Mouse (Mus musculus): ENCODE results near the gene Arid4a.

Arid4a gene

GRCm38 (mm10) chr12:71122731-71123130 is 106.9 kb downstream of the Arid4a start:
- in situ Hi-C loops (cut with MboI; ENCODE audit: low pct_unique_long_range_greater_than_20kb in 1 of 2, low sequenced_read_pairs in 2 of 2, unreplicated experiment in 1 of 2) = no loop called here

GRCm38 (mm10) chr12:71123286-71123685 is 107.5 kb downstream of the Arid4a start:
- in situ Hi-C loops (cut with MboI; ENCODE audit: low pct_unique_long_range_greater_than_20kb in 1 of 2, low sequenced_read_pairs in 2 of 2, unreplicated experiment in 1 of 2) = no loop called here

- in situ Hi-C loops (cut with MboI; ENCODE audit: low pct_unique_long_range_greater_than_20kb in 1 of 2, low sequenced_read_pairs in 2 of 2, unreplicated experiment in 1 of 2) = no loop called here
Measured at GRCm38 (mm10) chr12:71135581-71135980, 119.8 kb downstream of the Arid4a start.

GRCm38 (mm10) chr12:71136130-71136973 is 120.6 kb downstream of the Arid4a start, which contains the start of the genes Timm9 and 2700049A03Rik:
Gene Timm9 (minus strand): TSS chr12:71136684.
Gene 2700049A03Rik (plus strand): TSS chr12:71136848.
- in situ Hi-C loops (cut with MboI; ENCODE audit: low pct_unique_long_range_greater_than_20kb in 1 of 2, low sequenced_read_pairs in 2 of 2, unreplicated experiment in 1 of 2) = no loop called here

GRCm38 (mm10) chr12:71136974-71137491 is 121.2 kb downstream of the Arid4a start:
- in situ Hi-C loops (cut with MboI; ENCODE audit: low pct_unique_long_range_greater_than_20kb in 1 of 2, low sequenced_read_pairs in 2 of 2, unreplicated experiment in 1 of 2) = no loop called here

- in situ Hi-C loops (cut with MboI; ENCODE audit: low pct_unique_long_range_greater_than_20kb in 1 of 2, low sequenced_read_pairs in 2 of 2, unreplicated experiment in 1 of 2) = no loop called here
Measured at GRCm38 (mm10) chr12:71137686-71138085, 121.9 kb downstream of the Arid4a start.

GRCm38 (mm10) chr12:71139258-71139828 is 123.6 kb downstream of the Arid4a start:
- in situ Hi-C loops (cut with MboI; ENCODE audit: low pct_unique_long_range_greater_than_20kb in 1 of 2, low sequenced_read_pairs in 2 of 2, unreplicated experiment in 1 of 2) = no loop called here

- in situ Hi-C loops (cut with MboI; ENCODE audit: low pct_unique_long_range_greater_than_20kb in 1 of 2, low sequenced_read_pairs in 2 of 2, unreplicated experiment in 1 of 2) = no loop called here
Measured at GRCm38 (mm10) chr12:71141189-71141588, 125.4 kb downstream of the Arid4a start.

- in situ Hi-C loops (cut with MboI; ENCODE audit: low pct_unique_long_range_greater_than_20kb in 1 of 2, low sequenced_read_pairs in 2 of 2, unreplicated experiment in 1 of 2) = no loop called here
Measured at GRCm38 (mm10) chr12:71147641-71148040, 131.9 kb downstream of the Arid4a start.
